Mouse (Mus musculus): ENCODE results near the gene Pip4k2a. TPM values are rescaled to one million over a fixed set of nuclear protein-coding genes. Genes with fewer than 3 reads are reported as not detected.

Gene Pip4k2a
- polyA plus RNA-seq, 1 experiment from 2014 or later, result 9.0 TPM

- DNase-seq (ENCODE audit: low spot score), result no peak
- Histone ChIP-seq H3K4me1 (replicated peaks) (peaks cover 25% of the 10 kb centered on the region), H3K9me3 (no peaks in the 10 kb centered on the region), H3K36me3 (no peaks in the 10 kb centered on the region), H3K4me3 (no peak overlapping the region), H3K27ac (no peak overlapping the region), H3K27me3 (ENCODE audit: insufficient read depth, poor library complexity, severe bottlenecking) (no peaks in the 10 kb centered on the region)
- WGBS, result 94% methylated on average over 5 of the region's 5 CpGs
Measured at GRCm38 (mm10) chr2:18959558-18959957, 38.4 kb downstream of the Pip4k2a start.

DNA sequence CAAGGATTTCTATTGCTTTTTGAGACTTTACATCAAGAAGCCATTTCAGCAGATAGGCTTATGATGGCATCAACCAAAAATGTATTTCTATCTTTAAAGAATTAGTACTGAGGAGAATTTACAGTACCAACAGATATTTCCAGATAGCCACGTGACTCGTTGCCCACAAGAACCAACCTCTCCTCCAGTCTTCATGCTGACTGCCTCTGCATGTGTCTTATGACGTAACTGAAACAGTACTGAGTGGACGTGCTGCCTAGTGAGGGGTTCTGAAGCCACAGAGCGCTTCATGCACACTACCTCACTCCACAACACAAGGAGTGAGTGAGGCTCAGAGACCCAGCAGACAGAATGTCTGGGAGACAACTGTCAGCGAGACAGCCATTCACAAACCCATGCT lies 38.9 kb downstream of the Pip4k2a start:
- Histone ChIP-seq H3K4me1 (replicated peaks) (peaks cover 25% of the 10 kb centered on the region), H3K27ac (no peak overlapping the region)

GRCm38 (mm10) chr2:18958501-18958900 lies 39.4 kb downstream of the Pip4k2a start:
- WGBS, result 94% methylated on average over 5 of the region's 5 CpGs

More for the DNA sequence above, 38.9 kb downstream of the Pip4k2a start:
- H3K27me3 ChIP-seq (ENCODE audit: insufficient read depth, poor library complexity, severe bottlenecking), result no peaks in the 10 kb centered on the region
- no peak for DNase-seq (ENCODE audit: low spot score)
- 95% methylated on average over 6 of the region's 6 CpGs for WGBS
- no peaks in the 10 kb centered on the region for H3K9me3 ChIP-seq
- H3K36me3 ChIP-seq, result no peaks in the 10 kb centered on the region
- no peak overlapping the region for H3K4me3 ChIP-seq

GRCm38 (mm10) chr2:18958044-18958443 lies 39.9 kb downstream of the Pip4k2a start:
- Histone ChIP-seq H3K4me3 (no peak overlapping the region), H3K27me3 (ENCODE audit: insufficient read depth, poor library complexity, severe bottlenecking) (no peaks in the 10 kb centered on the region), H3K27ac (no peak overlapping the region; the same call in 1 of the 2 replicates), H3K36me3 (no peaks in the 10 kb centered on the region), H3K4me1 (replicated peaks) (peaks cover 25% of the 10 kb centered on the region), H3K9me3 (no peaks in the 10 kb centered on the region)
- 82% methylated on average over 9 of the region's 9 CpGs for WGBS
- DNase-seq (ENCODE audit: low spot score), result no peak

More at GRCm38 (mm10) chr2:18958501-18958900, 39.4 kb downstream of the Pip4k2a start:
- Histone ChIP-seq H3K27me3 (ENCODE audit: insufficient read depth, poor library complexity, severe bottlenecking) (no peaks in the 10 kb centered on the region), H3K27ac (no peak overlapping the region), H3K9me3 (no peaks in the 10 kb centered on the region), H3K4me1 (replicated peaks) (peaks cover 25% of the 10 kb centered on the region), H3K36me3 (no peaks in the 10 kb centered on the region), H3K4me3 (no peak overlapping the region)
- no peak for DNase-seq (ENCODE audit: low spot score)

GRCm38 (mm10) chr2:18957459-18957858 lies 40.5 kb downstream of the Pip4k2a start:
- WGBS, result 96% methylated on average over 7 of the region's 7 CpGs
- Histone ChIP-seq H3K4me1 (replicated peaks) (peaks cover 28% of the 10 kb centered on the region), H3K9me3 (no peaks in the 10 kb centered on the region), H3K36me3 (no peaks in the 10 kb centered on the region), H3K27ac (no peak overlapping the region), H3K27me3 (ENCODE audit: insufficient read depth, poor library complexity, severe bottlenecking) (no peaks in the 10 kb centered on the region), H3K4me3 (no peak overlapping the region)
- no peak for DNase-seq (ENCODE audit: low spot score)

DNA sequence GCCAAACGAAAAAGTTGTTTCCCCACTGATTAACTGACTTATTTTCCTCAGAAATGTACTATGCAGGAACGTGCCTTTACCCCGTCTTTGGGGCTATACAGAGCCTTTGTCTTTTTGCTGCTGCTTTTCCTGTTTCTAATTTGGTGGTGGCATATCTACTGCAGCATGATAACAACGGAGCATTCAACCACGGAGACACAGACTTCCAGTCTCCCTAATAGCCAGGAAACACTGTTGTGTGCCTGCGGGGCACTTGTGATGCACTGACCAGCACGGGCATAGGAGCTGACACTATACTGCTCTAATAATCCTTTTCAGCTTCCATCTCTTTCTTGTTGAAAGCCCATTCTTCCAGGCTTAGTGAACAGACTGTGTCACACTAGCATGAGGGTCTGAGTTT lies 41.0 kb downstream of the Pip4k2a start:
- Histone ChIP-seq H3K27ac (no peak overlapping the region), H3K9me3 (no peaks in the 10 kb centered on the region), H3K36me3 (no peaks in the 10 kb centered on the region), H3K4me1 (replicated peaks) (peaks cover 33% of the 10 kb centered on the region), H3K27me3 (ENCODE audit: insufficient read depth, poor library complexity, severe bottlenecking) (no peaks in the 10 kb centered on the region), H3K4me3 (no peak overlapping the region)
- 68% methylated on average over 7 of the region's 7 CpGs for WGBS
- DNase-seq (ENCODE audit: low spot score), result no peak

DNA sequence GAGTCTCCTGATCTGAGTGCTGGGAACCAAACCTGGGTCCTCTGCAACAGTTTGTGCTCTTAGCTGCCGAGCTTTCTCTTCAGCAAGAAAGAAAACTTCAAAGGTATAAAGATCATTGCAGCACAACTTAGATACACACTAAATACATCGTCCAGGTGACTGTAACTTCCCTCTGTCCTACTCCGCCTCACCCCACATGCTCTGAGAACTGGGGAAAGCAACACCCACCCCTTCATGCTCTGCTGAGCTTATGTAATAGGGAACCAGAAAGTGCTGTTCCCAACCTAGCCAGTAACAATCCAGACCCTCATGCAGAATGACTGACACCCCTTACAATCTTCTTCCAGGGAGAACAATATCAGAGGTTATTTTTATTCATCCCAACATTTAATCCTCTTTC lies 41.5 kb downstream of the Pip4k2a start:
- Histone ChIP-seq H3K9me3 (no peaks in the 10 kb centered on the region), H3K4me1 (replicated peaks) (peaks cover 33% of the 10 kb centered on the region), H3K4me3 (no peak overlapping the region), H3K27me3 (ENCODE audit: insufficient read depth, poor library complexity, severe bottlenecking) (no peaks in the 10 kb centered on the region), H3K36me3 (no peaks in the 10 kb centered on the region), H3K27ac (no peak overlapping the region)
- no peak for DNase-seq (ENCODE audit: low spot score)
- 73% methylated on average over 3 of the region's 3 CpGs for WGBS

DNA sequence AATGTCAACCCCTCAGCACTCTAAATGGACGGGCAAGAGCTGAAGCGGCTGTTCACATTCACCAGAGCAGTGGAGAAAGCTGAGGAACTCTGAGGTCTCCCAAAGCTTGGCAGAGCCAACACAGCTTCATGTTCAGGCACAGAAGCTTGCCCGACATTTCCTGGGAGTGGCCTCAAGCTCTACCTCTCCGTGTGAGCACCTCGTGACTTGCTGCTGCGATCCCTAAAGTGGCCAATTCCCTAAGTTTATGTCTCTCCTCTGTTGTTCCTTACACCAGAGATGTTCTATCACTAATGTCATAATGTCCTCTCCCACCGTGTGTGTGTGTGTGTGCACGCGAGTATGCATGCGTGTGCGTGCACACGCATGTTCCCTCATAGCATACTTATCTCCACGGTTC lies 42.3 kb downstream of the Pip4k2a start:
- H3K9me3 ChIP-seq, result no peaks in the 10 kb centered on the region
- no peak overlapping the region for H3K27ac ChIP-seq
- peaks cover 30% of the 10 kb centered on the region for H3K4me1 ChIP-seq (replicated peaks)
- no peak overlapping the region for H3K4me3 ChIP-seq
- no peaks in the 10 kb centered on the region for H3K36me3 ChIP-seq
- no peaks in the 10 kb centered on the region for H3K27me3 ChIP-seq (ENCODE audit: insufficient read depth, poor library complexity, severe bottlenecking)
- DNase-seq (ENCODE audit: low spot score), result no peak
- 91% methylated on average over 13 of the region's 13 CpGs for WGBS

GRCm38 (mm10) chr2:18955022-18955421 lies 42.9 kb downstream of the Pip4k2a start:
- H3K36me3 ChIP-seq, result no peaks in the 10 kb centered on the region
- H3K27ac ChIP-seq, result no peak overlapping the region
- H3K4me3 ChIP-seq, result no peak overlapping the region
- H3K9me3 ChIP-seq, result no peaks in the 10 kb centered on the region
- H3K27me3 ChIP-seq (ENCODE audit: insufficient read depth, poor library complexity, severe bottlenecking), result no peaks in the 10 kb centered on the region
- 47% methylated on average over 4 of the region's 4 CpGs for WGBS
- DNase-seq (ENCODE audit: low spot score), result no peak
- H3K4me1 ChIP-seq (replicated peaks), result peaks cover 25% of the 10 kb centered on the region

GRCm38 (mm10) chr2:18954422-18954821 lies 43.5 kb downstream of the Pip4k2a start:
- DNase-seq (ENCODE audit: low spot score), result no peak
- WGBS, result 86% methylated on average over 4 of the region's 4 CpGs

DNA sequence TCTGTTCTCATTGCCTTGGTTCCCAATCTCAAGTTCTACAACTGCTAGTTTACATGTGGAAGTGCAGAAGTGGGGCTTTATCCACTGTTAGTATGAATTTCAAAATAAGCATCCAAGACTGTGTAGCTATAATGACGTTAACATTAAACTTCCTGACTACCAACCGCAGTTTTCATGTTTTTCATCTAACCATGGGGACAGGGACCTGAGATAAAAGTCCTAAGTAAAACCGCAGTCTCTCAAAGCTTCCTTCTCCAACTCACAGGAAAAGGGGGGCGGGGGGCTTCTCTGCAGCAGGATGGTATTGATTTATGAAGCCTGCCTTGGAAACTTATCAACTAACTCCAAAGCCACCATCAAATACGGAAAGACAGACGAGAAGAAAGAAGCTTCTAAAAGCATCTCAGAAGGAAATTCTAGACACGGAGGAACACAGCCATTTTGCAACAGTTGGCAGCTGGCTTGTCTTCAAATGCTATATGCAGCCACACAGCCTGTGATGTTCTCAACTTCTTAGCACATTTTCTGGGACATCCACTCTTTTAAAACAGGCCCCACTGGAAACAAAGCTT lies 45.7 kb downstream of the Pip4k2a start:
- 78% methylated on average over 7 of the region's 7 CpGs for WGBS
- no peak for DNase-seq (ENCODE audit: low spot score)
- Histone ChIP-seq H3K9me3 (no peaks in the 10 kb centered on the region), H3K4me1 (replicated peaks) (peaks cover 20% of the 10 kb centered on the region), H3K27me3 (ENCODE audit: insufficient read depth, poor library complexity, severe bottlenecking) (no peaks in the 10 kb centered on the region), H3K27ac (0 out of 2 replicates have a peak overlapping the region, but pooled peaks have one; percentile 12), H3K36me3 (no peaks in the 10 kb centered on the region), H3K4me3 (no peak overlapping the region)

More at GRCm38 (mm10) chr2:18954422-18954821, 43.5 kb downstream of the Pip4k2a start:
- Histone ChIP-seq H3K4me1 (replicated peaks) (peaks cover 25% of the 10 kb centered on the region), H3K4me3 (no peak overlapping the region), H3K27ac (no peak overlapping the region), H3K9me3 (no peaks in the 10 kb centered on the region), H3K36me3 (no peaks in the 10 kb centered on the region), H3K27me3 (ENCODE audit: insufficient read depth, poor library complexity, severe bottlenecking) (no peaks in the 10 kb centered on the region)

DNA sequence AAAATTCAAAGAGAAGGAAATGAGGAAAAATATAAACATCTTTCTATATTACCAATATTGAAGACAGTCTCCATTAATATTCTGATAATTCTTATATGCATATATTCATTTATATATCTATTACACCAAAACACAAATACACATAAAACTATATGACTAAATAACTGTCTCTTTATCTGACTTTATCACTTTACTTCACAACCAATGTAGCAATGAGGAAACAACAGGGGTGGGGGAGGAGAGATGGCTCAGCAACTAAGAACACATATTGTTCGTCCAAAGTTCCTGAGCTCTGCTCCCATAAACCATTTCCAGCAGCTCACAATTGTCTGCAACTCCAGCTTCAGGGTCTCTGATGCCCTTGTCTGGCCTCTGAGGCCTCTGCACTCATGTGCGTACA lies 47.2 kb downstream of the Pip4k2a start:
- peaks cover 16% of the 10 kb centered on the region for H3K4me1 ChIP-seq (replicated peaks)
- no peaks in the 10 kb centered on the region for H3K27me3 ChIP-seq (ENCODE audit: insufficient read depth, poor library complexity, severe bottlenecking)
- 82% methylated on average over 2 of the region's 2 CpGs for WGBS
- no peak overlapping the region for H3K4me3 ChIP-seq
- H3K9me3 ChIP-seq, result no peaks in the 10 kb centered on the region
- no peak for DNase-seq (ENCODE audit: low spot score)
- no peak overlapping the region for H3K27ac ChIP-seq
- H3K36me3 ChIP-seq, result no peaks in the 10 kb centered on the region

- Histone ChIP-seq H3K27ac (no peak overlapping the region), H3K4me3 (no peak overlapping the region), H3K27me3 (ENCODE audit: insufficient read depth, poor library complexity, severe bottlenecking) (no peaks in the 10 kb centered on the region), H3K4me1 (replicated peaks) (0 out of 2 replicates have a peak, but pooled peaks cover 9% of the 10 kb centered on the region), H3K36me3 (no peaks in the 10 kb centered on the region), H3K9me3 (no peaks in the 10 kb centered on the region)
- 87% methylated on average over 7 of the region's 7 CpGs for WGBS
- DNase-seq (ENCODE audit: low spot score), result no peak
Measured at GRCm38 (mm10) chr2:18948741-18949140, 49.2 kb downstream of the Pip4k2a start.

Measured in hindbrain, embryonic 10.5 days (tissue).